Mouse (Mus musculus) forebrain, postnatal 0 days (tissue): ENCODE results near the gene Pam. TPM values are rescaled to one million over a fixed set of nuclear protein-coding genes. Genes with fewer than 3 reads are reported as not detected.
"Not testable (repeated sequence)": the region's sequence is repeated elsewhere in the genome, so short reads cannot be mapped to it uniquely, and the experiment has no call there.

Experiments used
- ATAC-seq: fragments of 200-750 bp; cut with Nextera tagmentation; 2 replicates; pipeline ENCODE4 v1.8.0; 2017; ENCODE audit warnings: mild to moderate bottlenecking, moderate library complexity
- DNase-seq: peaks from one replicate; pipeline ENCODE4 v3.0.0-alpha.2; 2015
- H3K27ac ChIP-seq: fragments of 300-500 bp; sonication (generic); 2 replicates; pipeline ENCODE4 v1.5.1; 2014; ENCODE audit warnings: low read depth, mild to moderate bottlenecking, antibody characterized with exemption, low read length, moderate library complexity, mixed read lengths
- H3K27me3 ChIP-seq: fragments of 300-500 bp; sonication (generic); 2 replicates; pipeline ENCODE4 v1.6.1; 2014; ENCODE audit warnings: mild to moderate bottlenecking, low read length, mixed read lengths; ENCODE audit not compliant: insufficient read depth
- H3K36me3 ChIP-seq: fragments of 300-500 bp; sonication (generic); 2 replicates; pipeline ENCODE4 v1.6.1; 2014; ENCODE audit warnings: mild to moderate bottlenecking, moderate library complexity; ENCODE audit not compliant: insufficient read depth
- H3K4me1 ChIP-seq: fragments of 300-500 bp; sonication (generic); 2 replicates; pipeline ENCODE4 v1.6.1; 2014; ENCODE audit warnings: antibody characterized with exemption; ENCODE audit not compliant: insufficient read depth
- H3K4me2 ChIP-seq: fragments of 300-500 bp; sonication (generic); 2 replicates; pipeline ENCODE4 v1.6.1; 2014; ENCODE audit warnings: low read depth, mild to moderate bottlenecking, moderate library complexity
- H3K4me3 ChIP-seq: fragments of 300-500 bp; sonication (generic); 2 replicates; pipeline ENCODE4 v1.5.1; 2014; ENCODE audit warnings: low read depth, low read length, mixed read lengths
- H3K9ac ChIP-seq: fragments of 300-500 bp; sonication (generic); 2 replicates; pipeline ENCODE4 v1.6.1; 2014; ENCODE audit warnings: mild to moderate bottlenecking
- H3K9me3 ChIP-seq: fragments of 300-500 bp; sonication (generic); 2 replicates; pipeline ENCODE4 v1.6.1; 2016; ENCODE audit warnings: low read length
- CTCF ChIP-seq: sonication (generic); IDR thresholded peaks from 2 replicates; pipeline ENCODE4 v1.5.1; 2016; ENCODE audit warnings: antibody characterized with exemption, control low read depth, low read depth
- WGBS: fragments of 180-500 bp; shearing (Covaris S2); extraction: QIAGEN DNeasy Blood & Tissue Kit; methylation state at CpG from one replicate; pipeline ENCODE4 v1.1.7; 2014; 5-methylcytosine and 5-hydroxymethylcytosine counted together
- polyA plus RNA-seq: library from polyadenylated mRNA; unstranded; fragments of >200 nt; fragmentation: Nextera tagmentation; extraction: Ambion mirVana; gene quantifications from 2 replicates; pipeline ENCODE4 v1.2.1, GENCODE M21; 2015
- total RNA-seq: library from RNA; depleted of rRNA; stranded (reverse); fragments of >200 nt; gene quantifications from 2 replicates; pipeline ENCODE4 v1.2.3, GENCODE M21; 2014

Pam gene
- total and polyA plus RNA-seq, 2 experiments from 2014 or later, result 43.7 to 93.3 TPM

- ATAC-seq, result no peak
- Histone ChIP-seq H3K36me3 (no peaks in the 10 kb centered on the region), H3K4me1 (peaks cover 14% of the 10 kb centered on the region), H3K27ac (no peak overlapping the region), H3K9ac (peak overlapping the region; percentile 91), H3K4me3 (peak overlapping the region; percentile 96), H3K9me3 (no peaks in the 10 kb centered on the region), H3K27me3 (no peaks in the 10 kb centered on the region), H3K4me2 (peak overlapping the region; percentile 68)
- no peak for DNase-seq
- 11% methylated on average over 7 of the region's 7 CpGs for WGBS
- TF ChIP-seq CTCF, result no peak
Measured at GRCm38 (mm10) chr1:97768906-97769293, 326.5 kb downstream of the Pam start.

GRCm38 (mm10) chr1:97768089-97768488, 327.4 kb downstream of the Pam start:
- WGBS, result 72% methylated on average over 2 of the region's 2 CpGs
- ATAC-seq, result no peak
- Histone ChIP-seq H3K27me3 (no peaks in the 10 kb centered on the region), H3K4me2 (peak overlapping the region; percentile 68), H3K27ac (no peak overlapping the region), H3K4me1 (peaks cover 14% of the 10 kb centered on the region), H3K9ac (peak overlapping the region; percentile 91; the same call in 1 of the 2 replicates), H3K36me3 (no peaks in the 10 kb centered on the region), H3K9me3 (no peaks in the 10 kb centered on the region), H3K4me3 (peak overlapping the region; percentile 96)
- TF ChIP-seq CTCF, result no peak
- DNase-seq, result no peak

- not testable (repeated sequence) for ATAC-seq, H3K4me2 ChIP-seq, H3K27me3 ChIP-seq, DNase-seq, H3K27ac ChIP-seq, H3K9me3 ChIP-seq, H3K36me3 ChIP-seq, H3K4me3 ChIP-seq, H3K9ac ChIP-seq
- peaks cover 12% of the 10 kb centered on the region for H3K4me1 ChIP-seq
- WGBS, result 84% methylated on average over 4 of the region's 4 CpGs
Measured at GRCm38 (mm10) chr1:97765712-97766111, 329.7 kb downstream of the Pam start.

- no peak for TF ChIP-seq CTCF
- 62% methylated on average over 6 of the region's 6 CpGs for WGBS
- ATAC-seq, result no peak
Measured at GRCm38 (mm10) chr1:97761477-97761876, 334.0 kb downstream of the Pam start.

GRCm38 (mm10) chr1:97760598-97760997, 334.8 kb downstream of the Pam start:
- Histone ChIP-seq H3K9ac (no peak overlapping the region), H3K4me1 (no peaks in the 10 kb centered on the region), H3K4me3 (no peak overlapping the region), H3K27me3 (no peaks in the 10 kb centered on the region), H3K36me3 (peaks cover 2% of the 10 kb centered on the region), H3K4me2 (no peak overlapping the region), H3K27ac (no peak overlapping the region), H3K9me3 (no peaks in the 10 kb centered on the region)
- no peak for DNase-seq
- no peak for TF ChIP-seq CTCF
- ATAC-seq, result no peak
- 83% methylated on average over 7 of the region's 7 CpGs for whole genome bisulfite sequencing

More at GRCm38 (mm10) chr1:97761477-97761876, 334.0 kb downstream of the Pam start:
- no peak for DNase-seq
- no peaks in the 10 kb centered on the region for H3K9me3 ChIP-seq
- no peak overlapping the region for H3K4me3 ChIP-seq
- no peaks in the 10 kb centered on the region for H3K4me1 ChIP-seq
- no peak overlapping the region for H3K9ac ChIP-seq
- no peaks in the 10 kb centered on the region; the same call in 1 of the 2 replicates for H3K36me3 ChIP-seq
- no peak overlapping the region for H3K4me2 ChIP-seq
- H3K27me3 ChIP-seq, result no peaks in the 10 kb centered on the region
- no peak overlapping the region for H3K27ac ChIP-seq

- ATAC-seq (no peak), DNase-seq (no peak)
- H3K36me3 ChIP-seq, result peaks cover 9% of the 10 kb centered on the region
- no peak overlapping the region for H3K4me2 ChIP-seq
- no peak for TF ChIP-seq CTCF
- no peak overlapping the region for H3K9ac ChIP-seq
- H3K9me3 ChIP-seq, result no peaks in the 10 kb centered on the region
- H3K4me3 ChIP-seq, result no peak overlapping the region
- H3K4me1 ChIP-seq, result no peaks in the 10 kb centered on the region
- H3K27ac ChIP-seq, result no peak overlapping the region
- H3K27me3 ChIP-seq, result no peaks in the 10 kb centered on the region
Measured at GRCm38 (mm10) chr1:97759841-97760240, 335.6 kb downstream of the Pam start.

- TF ChIP-seq CTCF, result no peak
- no peak overlapping the region for H3K9ac ChIP-seq
- H3K4me1 ChIP-seq, result no peaks in the 10 kb centered on the region
- no peak overlapping the region for H3K4me3 ChIP-seq
- no peaks in the 10 kb centered on the region for H3K9me3 ChIP-seq
- WGBS, result 81% methylated on average over 4 of the region's 4 CpGs
- H3K36me3 ChIP-seq, result peaks cover 31% of the 10 kb centered on the region
- DNase-seq (no peak), ATAC-seq (no peak)
- H3K4me2 ChIP-seq, result no peak overlapping the region
- H3K27ac ChIP-seq, result no peak overlapping the region
- H3K27me3 ChIP-seq, result no peaks in the 10 kb centered on the region
Measured at GRCm38 (mm10) chr1:97754392-97754791, 341.1 kb downstream of the Pam start.

GRCm38 (mm10) chr1:97753216-97753615, 342.2 kb downstream of the Pam start:
- DNase-seq, result no peak

More at GRCm38 (mm10) chr1:97753216-97753615, 342.2 kb downstream of the Pam start:
- H3K9ac ChIP-seq, result no peak overlapping the region
- H3K27ac ChIP-seq, result no peak overlapping the region
- no peak overlapping the region for H3K4me2 ChIP-seq
- H3K4me3 ChIP-seq, result no peak overlapping the region
- no peaks in the 10 kb centered on the region for H3K4me1 ChIP-seq
- no peak for ATAC-seq
- no peak for TF ChIP-seq CTCF
- H3K36me3 ChIP-seq, result peaks cover 35% of the 10 kb centered on the region
- H3K27me3 ChIP-seq, result no peaks in the 10 kb centered on the region
- H3K9me3 ChIP-seq, result no peaks in the 10 kb centered on the region
